Mouse (Mus musculus) embryonic facial prominence, embryonic 14.5 days (tissue): ENCODE measurements around the gene Mospd1. TPM values are rescaled to one million over a fixed set of nuclear protein-coding genes. Genes with fewer than 3 reads are reported as not detected.

ENCODE experiments used
- ATAC-seq: fragments of 200-750 bp; cut with Nextera tagmentation; 2 replicates; pipeline ENCODE4 v1.8.0; 2017; ENCODE audit warnings: low read depth, moderate number of reproducible peaks, moderate TSS enrichment
- DNase-seq: peaks from one replicate; pipeline ENCODE4 v3.0.0-alpha.2; 2015; ENCODE audit warnings: low spot score
- H3K27ac ChIP-seq: fragments of 300-500 bp; sonication (generic); replicated peaks from 2 replicates; pipeline ENCODE4 v1.5.1; 2014; ENCODE audit warnings: low read depth, mild to moderate bottlenecking, low read length, moderate library complexity
- H3K27me3 ChIP-seq: fragments of 300-500 bp; sonication (generic); replicated peaks from 2 replicates; pipeline ENCODE4 v1.6.1; 2014; ENCODE audit warnings: low read length; ENCODE audit not compliant: control insufficient read depth, insufficient read depth
- H3K36me3 ChIP-seq: fragments of 300-500 bp; sonication (generic); 2 replicates; pipeline ENCODE4 v1.6.1; 2014; ENCODE audit warnings: low read length, mixed read lengths; ENCODE audit not compliant: control insufficient read depth, insufficient read depth
- H3K4me1 ChIP-seq: fragments of 300-500 bp; sonication (generic); 2 replicates; pipeline ENCODE4 v1.6.1; 2014; ENCODE audit warnings: antibody characterized with exemption, low read length; ENCODE audit not compliant: control insufficient read depth, insufficient read depth
- H3K4me2 ChIP-seq: fragments of 300-500 bp; sonication (generic); 2 replicates; pipeline ENCODE4 v1.6.1; 2014; ENCODE audit warnings: low read depth, mild to moderate bottlenecking, low read length, moderate library complexity, mixed read lengths
- H3K4me3 ChIP-seq: fragments of 300-500 bp; sonication (generic); 2 replicates; pipeline ENCODE4 v1.5.1; 2014; ENCODE audit warnings: low read depth, mild to moderate bottlenecking, low read length
- H3K9ac ChIP-seq: fragments of 300-500 bp; sonication (generic); 2 replicates; pipeline ENCODE4 v1.6.1; 2014; ENCODE audit warnings: low read depth, mild to moderate bottlenecking, low read length, moderate library complexity, mixed read lengths
- H3K9me3 ChIP-seq: fragments of 300-500 bp; sonication (generic); 2 replicates; pipeline ENCODE4 v1.6.1; 2016; ENCODE audit warnings: low read length; ENCODE audit not compliant: control insufficient read depth
- WGBS: fragments of 180-500 bp; shearing (Covaris S2); extraction: QIAGEN DNeasy Blood & Tissue Kit; methylation state at CpG from one replicate; pipeline ENCODE4 v1.1.7; 2014; 5-methylcytosine and 5-hydroxymethylcytosine counted together
- polyA plus RNA-seq: library from polyadenylated mRNA; unstranded; fragments of >200 nt; fragmentation: Nextera tagmentation; extraction: Ambion mirVana; gene quantifications from 2 replicates; pipeline ENCODE4 v1.2.1, GENCODE M21; 2014

Mospd1 gene
- polyA plus RNA-seq, 1 experiment from 2014 or later, result 81.7 TPM

DNA sequence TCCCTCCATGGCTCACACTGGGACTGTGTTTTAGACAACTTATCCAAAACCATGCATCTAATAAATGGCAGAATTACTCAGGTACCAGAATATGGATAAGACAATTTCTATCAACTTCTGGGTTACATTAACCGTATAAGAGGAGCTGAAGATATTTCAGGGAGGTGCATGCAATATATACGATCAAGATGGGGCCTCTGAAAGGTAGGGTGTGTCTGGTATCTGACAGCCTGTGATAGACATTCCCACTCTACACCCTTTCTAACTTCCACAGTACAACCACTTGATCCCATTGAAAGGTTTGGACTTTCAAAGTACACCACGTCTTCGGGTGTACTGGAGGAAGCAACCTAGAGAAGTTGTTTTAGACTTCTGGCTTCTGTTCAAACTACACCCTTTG is 39.9 kb downstream of the Mospd1 start:
- Histone ChIP-seq H3K4me2 (no peak overlapping the region), H3K27me3 (no peaks in the 10 kb centered on the region), H3K27ac (no peak overlapping the region), H3K9ac (no peak overlapping the region), H3K4me1 (no peaks in the 10 kb centered on the region), H3K36me3 (no peaks in the 10 kb centered on the region), H3K9me3 (no peaks in the 10 kb centered on the region), H3K4me3 (no peak overlapping the region)
- 89% methylated on average over 4 of the region's 4 CpGs for WGBS
- ATAC-seq, result no peak
- no peak for DNase-seq

DNA sequence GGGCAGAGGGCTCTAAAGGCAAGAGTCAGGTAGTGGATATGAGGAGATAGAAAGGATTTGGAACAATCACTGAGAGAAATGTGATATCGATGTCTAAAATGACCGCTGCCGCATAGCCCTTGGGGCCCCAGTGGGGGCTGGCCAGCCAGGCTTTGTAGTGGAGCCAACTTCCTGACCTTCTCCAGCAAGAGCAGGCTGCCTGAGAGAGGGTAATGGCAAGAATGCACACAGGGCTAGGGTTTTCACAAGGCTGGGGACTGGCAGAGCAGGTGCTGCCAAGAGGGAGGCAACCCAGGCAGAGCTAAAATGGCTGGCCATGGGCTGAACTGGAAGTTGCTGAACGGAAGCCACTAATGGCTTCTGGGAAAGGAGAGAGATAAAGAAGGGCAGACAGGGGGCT is 49.2 kb downstream of the Mospd1 start:
- Histone ChIP-seq H3K27me3 (no peaks in the 10 kb centered on the region), H3K4me1 (no peaks in the 10 kb centered on the region), H3K27ac (no peak overlapping the region), H3K9me3 (no peaks in the 10 kb centered on the region), H3K36me3 (no peaks in the 10 kb centered on the region), H3K4me3 (no peak overlapping the region), H3K9ac (no peak overlapping the region), H3K4me2 (no peak overlapping the region)
- DNase-seq (no peak), ATAC-seq (no peak)
- WGBS, result 53% methylated on average over 4 of the region's 4 CpGs

DNA sequence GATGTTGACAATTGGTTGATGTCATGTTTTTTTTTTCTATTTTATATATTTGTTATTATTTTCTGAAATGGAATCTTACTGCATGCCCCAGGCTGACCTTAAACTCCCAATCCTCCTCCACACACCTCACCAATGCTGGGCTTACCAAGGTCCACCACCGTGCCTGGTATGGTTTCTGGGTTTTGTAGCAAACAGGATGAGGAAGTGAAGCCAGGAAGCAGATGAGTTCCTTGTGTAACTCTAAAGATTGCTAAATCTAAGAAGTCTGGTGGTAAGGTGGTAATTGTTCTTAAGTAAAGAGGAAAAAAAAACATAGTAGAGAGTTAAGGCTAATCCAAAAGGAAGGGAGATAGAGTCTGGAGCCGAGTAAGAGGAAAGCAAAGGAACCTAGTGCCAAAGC is 49.7 kb downstream of the Mospd1 start:
- no peak overlapping the region for H3K9ac ChIP-seq
- ATAC-seq, result no peak
- no peaks in the 10 kb centered on the region for H3K27me3 ChIP-seq
- WGBS, result 47% methylated on average over 2 of the region's 2 CpGs
- no peaks in the 10 kb centered on the region for H3K36me3 ChIP-seq
- H3K4me2 ChIP-seq, result no peak overlapping the region
- no peak overlapping the region for H3K27ac ChIP-seq
- no peaks in the 10 kb centered on the region for H3K4me1 ChIP-seq
- H3K4me3 ChIP-seq, result no peak overlapping the region
- DNase-seq, result no peak
- H3K9me3 ChIP-seq, result no peaks in the 10 kb centered on the region

Other genes starting within 250 kb of the Mospd1 start
- 13.7 and 13.9 TPM in 2 replicates for gene Plac1, start 130.4 kb downstream of the Mospd1 start, polyA plus RNA-seq
- 18.2 and 19.9 TPM in 2 replicates for gene Fam122b, start 100.7 kb downstream of the Mospd1 start, polyA plus RNA-seq
- gene Fam122c, start 97.1 kb downstream of the Mospd1 start, polyA plus RNA-seq, result not detected in 2 replicates
- not detected in 2 replicates for gene Etd, start 64.4 kb upstream of the Mospd1 start, polyA plus RNA-seq
- gene Rtl8c, start 237.5 kb upstream of the Mospd1 start, polyA plus RNA-seq, result 52.6 and 54.6 TPM in 2 replicates
- gene Gm14597, start 238.5 kb upstream of the Mospd1 start, polyA plus RNA-seq, result not detected in 2 replicates